Mouse (Mus musculus): ENCODE data around the gene Sulf2. TPM values are rescaled to one million over a fixed set of nuclear protein-coding genes. Genes with fewer than 3 reads are reported as not detected.

Sulf2 gene
- total RNA-seq, 2 experiments from 2014 or later = 5.9 to 12.2 TPM

- no peak for TF ChIP-seq CTCF (IDR thresholded peaks at IDR 0.05)
Observed at GRCm38 (mm10) chr2:166167387-166167786, 11.9 kb upstream of the Sulf2 start.

GRCm38 (mm10) chr2:166165396-166165795 is 9.9 kb upstream of the Sulf2 start:
- intact Hi-C loops (cut with DNase I) = no loop called here
- H3K4me3 ChIP-seq = no peak overlapping the region
- TF ChIP-seq CTCF (IDR thresholded peaks at IDR 0.05) = no peak
- no peak for DNase-seq
- H3K27ac ChIP-seq = no peak overlapping the region

More at GRCm38 (mm10) chr2:166167387-166167786, 11.9 kb upstream of the Sulf2 start:
- H3K4me3 ChIP-seq = no peak overlapping the region
- intact Hi-C loops (cut with DNase I) = no loop called here
- H3K27ac ChIP-seq = no peak overlapping the region
- DNase-seq = no peak

GRCm38 (mm10) chr2:166164601-166165000 is 9.1 kb upstream of the Sulf2 start:
- DNase-seq = no peak
- H3K4me3 ChIP-seq = no peak overlapping the region
- no peak overlapping the region for H3K27ac ChIP-seq
- TF ChIP-seq CTCF (IDR thresholded peaks at IDR 0.05) = no peak
- intact Hi-C loops (cut with DNase I) = no loop called here

GRCm38 (mm10) chr2:166163917-166164316 is 8.5 kb upstream of the Sulf2 start:
- intact Hi-C loops (cut with DNase I) = no loop called here

GRCm38 (mm10) chr2:166163252-166163651 is 7.8 kb upstream of the Sulf2 start:
- TF ChIP-seq CTCF (IDR thresholded peaks at IDR 0.05) = no peak

More at GRCm38 (mm10) chr2:166163917-166164316, 8.5 kb upstream of the Sulf2 start:
- TF ChIP-seq CTCF (IDR thresholded peaks at IDR 0.05) = no peak
- no peak overlapping the region for H3K27ac ChIP-seq
- H3K4me3 ChIP-seq = no peak overlapping the region
- no peak for DNase-seq

GRCm38 (mm10) chr2:166162160-166162559 is 6.7 kb upstream of the Sulf2 start:
- Histone ChIP-seq H3K27ac (no peak overlapping the region), H3K4me3 (no peak overlapping the region)
- DNase-seq = no peak
- intact Hi-C loops (cut with DNase I) = no loop called here
- no peak for TF ChIP-seq CTCF (IDR thresholded peaks at IDR 0.05)

More at GRCm38 (mm10) chr2:166163252-166163651, 7.8 kb upstream of the Sulf2 start:
- DNase-seq = no peak
- intact Hi-C loops (cut with DNase I) = no loop called here
- Histone ChIP-seq H3K4me3 (no peak overlapping the region), H3K27ac (no peak overlapping the region)

- intact Hi-C loops (cut with DNase I) = loop anchor here (5.0 kb wide), 1 partner anchor 403 kb away; no protein-coding TSS in a partner anchor
- Histone ChIP-seq H3K27ac (no peak overlapping the region), H3K4me3 (no peak overlapping the region)
- TF ChIP-seq CTCF (IDR thresholded peaks at IDR 0.05) = no peak
- no peak for DNase-seq
Observed at GRCm38 (mm10) chr2:166159276-166159675, 3.8 kb upstream of the Sulf2 start.

- no peak for TF ChIP-seq CTCF (IDR thresholded peaks at IDR 0.05)
- no peak for DNase-seq
- Histone ChIP-seq H3K4me3 (no peak overlapping the region), H3K27ac (no peak overlapping the region)
- intact Hi-C loops (cut with DNase I) = loop anchor here (2.0 to 5.0 kb wide), 2 partner anchors 283 to 404 kb away; no protein-coding TSS in a partner anchor
Observed at GRCm38 (mm10) chr2:166157767-166158561, 2.5 kb upstream of the Sulf2 start.

- no peak for DNase-seq
- no peak overlapping the region for H3K27ac ChIP-seq
- intact Hi-C loops (cut with DNase I) = loop anchor here (2.0 to 5.0 kb wide), 2 partner anchors 284 to 405 kb away; no protein-coding TSS in a partner anchor
- no peak overlapping the region for H3K4me3 ChIP-seq
- no peak for TF ChIP-seq CTCF (IDR thresholded peaks at IDR 0.05)
Observed at GRCm38 (mm10) chr2:166157144-166157543, 1.7 kb upstream of the Sulf2 start.

- Histone ChIP-seq H3K4me3 (peak overlapping the region; percentile 86), H3K27ac (peak overlapping the region; percentile 83; the same call in 1 of the 2 replicates)
- DNase-seq = no peak
- TF ChIP-seq CTCF (IDR thresholded peaks at IDR 0.05) = no peak
- intact Hi-C loops (cut with DNase I) = loop anchor here (2.0 to 5.0 kb wide), 2 partner anchors 285 to 406 kb away; no protein-coding TSS in a partner anchor
Observed at GRCm38 (mm10) chr2:166156122-166156521, 659 bp upstream of the Sulf2 start.

GRCm38 (mm10) chr2:166154749-166155453 is 562 bp downstream of the Sulf2 start:
- intact Hi-C loops (cut with DNase I) = loop anchor here (5.0 kb wide), 2 partner anchors 48 to 407 kb away; no protein-coding TSS in a partner anchor
- TF ChIP-seq CTCF (IDR thresholded peaks at IDR 0.05) = no peak
- DNase-seq = peak; percentile 73
- Histone ChIP-seq H3K27ac (peak overlapping the region; percentile 83), H3K4me3 (peak overlapping the region; percentile 86)

- no peak for DNase-seq
- Histone ChIP-seq H3K27ac (peak overlapping the region; percentile 83), H3K4me3 (peak overlapping the region; percentile 86)
- TF ChIP-seq CTCF (IDR thresholded peaks at IDR 0.05) = no peak
- intact Hi-C loops (cut with DNase I) = loop anchor here (5.0 kb wide), 1 partner anchor 47 kb away; no protein-coding TSS in a partner anchor
Observed at GRCm38 (mm10) chr2:166153891-166154711, 1.4 kb downstream of the Sulf2 start.

Measured in gastrocnemius, adult 2 months (tissue).